Mouse (Mus musculus): ENCODE measurements around the gene Smarca2. TPM values are rescaled to one million over a fixed set of nuclear protein-coding genes. Genes with fewer than 3 reads are reported as not detected.

Smarca2 gene
- polyA plus RNA-seq, 1 experiment, result 2.0 TPM

DNA sequence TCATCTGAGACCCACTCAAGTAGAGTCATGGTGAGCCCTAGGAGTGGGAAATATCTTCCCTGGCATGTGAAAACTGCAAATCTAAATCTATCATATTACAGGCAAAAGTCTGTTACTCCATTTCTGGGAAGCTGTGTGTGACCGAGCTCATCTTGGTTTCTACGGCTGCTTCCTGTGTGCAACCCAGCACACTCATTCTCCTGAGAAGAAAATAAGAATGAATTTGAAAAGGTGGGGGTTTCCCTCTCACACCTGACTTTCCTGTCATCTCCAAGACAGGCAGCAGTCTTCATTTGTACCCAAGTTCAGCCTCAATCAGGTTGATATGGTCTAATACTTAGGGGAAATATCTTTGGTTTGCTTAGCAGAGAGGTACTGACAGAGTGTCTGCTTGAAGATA, 176.4 kb downstream of the Smarca2 start:
- Histone ChIP-seq H3K27me3 (ENCODE audit: control insufficient read depth, insufficient read depth, insufficient read length) (no peaks in the 10 kb centered on the region), H3ac (ENCODE audit: control insufficient read depth, insufficient read length) (no peak overlapping the region), H3K36me3 (ENCODE audit: control insufficient read depth, insufficient read depth) (no peaks in the 10 kb centered on the region), H3K4me3 (no peak overlapping the region), H3K4me2 (ENCODE audit: low read depth) (no peak overlapping the region), H3K79me2 (ENCODE audit: control insufficient read depth, insufficient read depth) (no peaks in the 10 kb centered on the region)
- TF ChIP-seq POLR2A (IDR thresholded peaks at IDR 0.05; ENCODE audit: insufficient read length, low read depth) (no peak), TCF3 (IDR thresholded peaks at IDR 0.05; ENCODE audit: insufficient read length, low read depth) (no peak), REST (IDR thresholded peaks at IDR 0.05; ENCODE audit: insufficient read depth, insufficient read length) (no peak), MAX (IDR thresholded peaks at IDR 0.05; ENCODE audit: low read depth) (no peak), TCF12 (IDR thresholded peaks at IDR 0.05; ENCODE audit: insufficient read depth, poor library complexity, severe bottlenecking) (no peak), POLR2AphosphoS2 (IDR thresholded peaks at IDR 0.05; ENCODE audit: insufficient read length, low read depth) (no peak), SRF (IDR thresholded peaks at IDR 0.05; ENCODE audit: control insufficient read depth, insufficient read length, low read depth) (no peak), CEBPB (IDR thresholded peaks at IDR 0.05; ENCODE audit: insufficient read depth, poor library complexity, severe bottlenecking) (no peak), USF1 (IDR thresholded peaks at IDR 0.05; ENCODE audit: low read depth) (no peak), E2F4 (IDR thresholded peaks at IDR 0.05; ENCODE audit: insufficient read depth) (no peak), MYOG (IDR thresholded peaks at IDR 0.05; ENCODE audit: control insufficient read depth in 1 of 3, insufficient read depth in 1 of 3, insufficient read length in 2 of 3, low read depth in 2 of 3) (no peak), MYOD1 (IDR thresholded peaks at IDR 0.05; ENCODE audit: control insufficient read depth in 1 of 3, insufficient read length in 2 of 3, low read depth in 2 of 3) (no peak)

DNA sequence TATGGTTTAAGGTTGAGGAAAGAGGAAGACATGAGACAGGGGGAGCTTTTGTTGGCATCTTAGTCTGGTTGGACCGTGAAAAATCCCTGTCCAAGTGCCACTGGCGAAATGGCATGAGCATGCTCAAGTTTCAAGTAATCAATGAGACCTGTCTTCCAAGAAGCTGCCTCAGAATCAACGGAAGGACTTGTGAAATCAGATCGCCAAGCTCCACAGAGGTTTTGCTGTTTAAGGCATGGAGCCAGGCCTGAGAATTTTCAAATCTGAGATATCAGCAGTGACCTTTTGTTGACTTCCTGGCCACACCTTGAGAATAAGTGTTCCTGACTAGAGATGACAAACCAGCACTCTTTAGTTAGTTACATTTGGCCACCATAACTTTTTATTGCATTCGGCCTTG, 183.6 kb downstream of the Smarca2 start:
- Histone ChIP-seq H3ac (ENCODE audit: control insufficient read depth, insufficient read length) (no peak overlapping the region), H3K4me2 (ENCODE audit: low read depth) (no peak overlapping the region), H3K4me3 (no peak overlapping the region), H3K36me3 (ENCODE audit: control insufficient read depth, insufficient read depth) (no peaks in the 10 kb centered on the region), H3K27me3 (ENCODE audit: control insufficient read depth, insufficient read depth, insufficient read length) (no peaks in the 10 kb centered on the region), H3K79me2 (ENCODE audit: control insufficient read depth, insufficient read depth) (no peaks in the 10 kb centered on the region)
- TF ChIP-seq POLR2AphosphoS2 (IDR thresholded peaks at IDR 0.05; ENCODE audit: insufficient read length, low read depth), result no peak
- TF ChIP-seq SRF (IDR thresholded peaks at IDR 0.05; ENCODE audit: control insufficient read depth, insufficient read length, low read depth), result no peak
- TF ChIP-seq USF1 (IDR thresholded peaks at IDR 0.05; ENCODE audit: low read depth), result no peak
- no peak for TF ChIP-seq TCF12 (IDR thresholded peaks at IDR 0.05; ENCODE audit: insufficient read depth, poor library complexity, severe bottlenecking)
- no peak for TF ChIP-seq MYOD1 (IDR thresholded peaks at IDR 0.05; ENCODE audit: control insufficient read depth in 1 of 3, insufficient read length in 2 of 3, low read depth in 2 of 3)
- TF ChIP-seq REST (IDR thresholded peaks at IDR 0.05; ENCODE audit: insufficient read depth, insufficient read length), result no peak
- TF ChIP-seq POLR2A (IDR thresholded peaks at IDR 0.05; ENCODE audit: insufficient read length, low read depth), result no peak
- TF ChIP-seq CEBPB (IDR thresholded peaks at IDR 0.05; ENCODE audit: insufficient read depth, poor library complexity, severe bottlenecking), result no peak
- no peak for TF ChIP-seq MAX (IDR thresholded peaks at IDR 0.05; ENCODE audit: low read depth)
- TF ChIP-seq TCF3 (IDR thresholded peaks at IDR 0.05; ENCODE audit: insufficient read length, low read depth), result no peak
- TF ChIP-seq E2F4 (IDR thresholded peaks at IDR 0.05; ENCODE audit: insufficient read depth), result no peak

DNA sequence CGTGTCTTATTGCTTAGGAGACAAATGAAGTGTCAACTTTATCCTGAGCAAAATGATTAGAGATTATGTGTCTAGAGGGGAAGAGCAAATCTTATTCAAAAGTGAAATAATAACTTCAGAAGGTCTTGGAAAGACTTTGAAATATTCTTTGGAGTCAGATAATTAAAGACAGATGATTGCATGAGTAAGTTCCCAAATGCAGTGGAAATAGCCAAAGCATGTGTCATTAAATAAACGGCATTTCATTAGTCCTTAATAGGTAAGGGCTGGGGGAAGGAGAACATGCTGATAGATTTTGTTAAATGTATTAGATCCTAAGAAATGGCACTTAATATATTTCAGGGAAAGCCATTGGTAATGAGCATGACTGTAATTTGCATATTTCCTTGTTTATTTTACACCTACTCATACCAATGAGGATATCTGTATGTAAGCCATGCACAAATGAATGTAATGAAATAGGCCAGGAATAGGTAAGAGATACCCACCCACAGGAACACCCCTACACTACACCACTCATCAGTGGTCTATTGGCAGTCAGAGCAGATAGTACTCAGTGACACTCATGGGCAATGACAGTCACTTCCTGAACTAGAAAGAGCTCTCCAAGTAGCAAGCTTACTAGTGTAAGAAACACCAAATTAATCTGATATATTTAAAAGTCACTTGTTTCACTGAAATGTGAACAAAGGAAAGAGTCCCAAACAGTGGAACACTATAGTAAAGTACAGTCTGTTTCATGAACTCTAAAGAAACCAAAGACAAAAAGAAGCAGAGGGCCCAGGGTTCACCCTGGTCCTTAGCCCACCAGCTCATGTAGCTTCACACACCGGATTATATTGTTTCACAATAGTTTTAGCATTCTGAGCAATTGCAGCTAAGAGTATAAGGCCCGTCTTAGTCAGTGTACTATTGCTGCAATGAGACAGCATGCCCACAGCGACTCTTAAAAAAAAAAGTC, 185.8 kb downstream of the Smarca2 start:
- Histone ChIP-seq H3ac (ENCODE audit: control insufficient read depth, insufficient read length) (no peak overlapping the region), H3K4me2 (ENCODE audit: low read depth) (no peak overlapping the region), H3K4me3 (no peak overlapping the region), H3K79me2 (ENCODE audit: control insufficient read depth, insufficient read depth) (no peaks in the 10 kb centered on the region), H3K27me3 (ENCODE audit: control insufficient read depth, insufficient read depth, insufficient read length) (no peaks in the 10 kb centered on the region), H3K36me3 (ENCODE audit: control insufficient read depth, insufficient read depth) (no peaks in the 10 kb centered on the region)
- TF ChIP-seq MAX (IDR thresholded peaks at IDR 0.05; ENCODE audit: low read depth) (no peak), POLR2AphosphoS2 (IDR thresholded peaks at IDR 0.05; ENCODE audit: insufficient read length, low read depth) (no peak), MYOG (IDR thresholded peaks at IDR 0.05; ENCODE audit: control insufficient read depth in 1 of 3, insufficient read depth in 1 of 3, insufficient read length in 2 of 3, low read depth in 2 of 3) (no peak), TCF12 (IDR thresholded peaks at IDR 0.05; ENCODE audit: insufficient read depth, poor library complexity, severe bottlenecking) (no peak), E2F4 (IDR thresholded peaks at IDR 0.05; ENCODE audit: insufficient read depth) (no peak)

DNA sequence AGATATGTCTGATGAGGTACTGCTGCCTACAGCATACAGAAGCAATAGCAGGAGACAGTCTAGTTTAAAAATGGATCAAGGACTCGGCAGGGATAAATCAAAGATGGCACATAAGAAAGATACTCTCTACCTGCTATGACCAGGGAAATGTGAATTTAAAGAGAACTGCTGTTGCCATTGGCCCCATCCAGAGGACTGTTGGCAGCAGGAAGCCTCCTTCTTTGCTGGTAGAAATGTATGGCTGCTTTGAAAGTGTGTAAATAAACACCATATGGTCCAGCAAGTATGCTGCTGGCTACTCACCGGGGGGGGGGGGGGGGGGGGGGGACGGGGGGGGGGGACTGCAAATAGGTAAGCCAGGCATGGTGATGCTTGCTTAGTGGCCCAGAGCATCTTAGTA, 189.5 kb downstream of the Smarca2 start:
- Histone ChIP-seq H3K79me2 (ENCODE audit: control insufficient read depth, insufficient read depth) (no peaks in the 10 kb centered on the region), H3K4me3 (no peak overlapping the region), H3ac (ENCODE audit: control insufficient read depth, insufficient read length) (no peak overlapping the region), H3K27me3 (ENCODE audit: control insufficient read depth, insufficient read depth, insufficient read length) (no peaks in the 10 kb centered on the region), H3K36me3 (ENCODE audit: control insufficient read depth, insufficient read depth) (no peaks in the 10 kb centered on the region), H3K4me2 (ENCODE audit: low read depth) (no peak overlapping the region)
- TF ChIP-seq TCF3 (IDR thresholded peaks at IDR 0.05; ENCODE audit: insufficient read length, low read depth) (no peak), POLR2A (IDR thresholded peaks at IDR 0.05; ENCODE audit: insufficient read length, low read depth) (no peak), TCF12 (IDR thresholded peaks at IDR 0.05; ENCODE audit: insufficient read depth, poor library complexity, severe bottlenecking) (no peak), POLR2AphosphoS2 (IDR thresholded peaks at IDR 0.05; ENCODE audit: insufficient read length, low read depth) (no peak), MYOD1 (IDR thresholded peaks at IDR 0.05; ENCODE audit: control insufficient read depth in 1 of 3, insufficient read length in 2 of 3, low read depth in 2 of 3) (no peak), SRF (IDR thresholded peaks at IDR 0.05; ENCODE audit: control insufficient read depth, insufficient read length, low read depth) (no peak), MYOG (IDR thresholded peaks at IDR 0.05; ENCODE audit: control insufficient read depth in 1 of 3, insufficient read depth in 1 of 3, insufficient read length in 2 of 3, low read depth in 2 of 3) (no peak), E2F4 (IDR thresholded peaks at IDR 0.05; ENCODE audit: insufficient read depth) (no peak), MAX (IDR thresholded peaks at IDR 0.05; ENCODE audit: low read depth) (no peak), USF1 (IDR thresholded peaks at IDR 0.05; ENCODE audit: low read depth) (no peak), CEBPB (IDR thresholded peaks at IDR 0.05; ENCODE audit: insufficient read depth, poor library complexity, severe bottlenecking) (no peak), REST (IDR thresholded peaks at IDR 0.05; ENCODE audit: insufficient read depth, insufficient read length) (no peak)

All from myocyte (in vitro differentiated cells).